Mouse (Mus musculus) MEL (cell line): ENCODE results near the gene Ndrg4.

ENCODE experiments used
- ELF1 ChIP-seq: IDR thresholded peaks from 2 replicates; pipeline ENCODE4 v1.6.1; 2014; ENCODE audit warnings: low read depth, mild to moderate bottlenecking, inconsistent platforms, low read length, improper control_type of control experiment, moderate library complexity
- EP300 ChIP-seq, 2 experiments: IDR thresholded peaks; 2 replicates each; pipeline ENCODE4 v1.6.1; 2011; ENCODE audit warnings: improper control_type of control experiment in 2 of 2, low read length in 2 of 2, low read depth in 1 of 2, mild to moderate bottlenecking in 1 of 2
- MAZ ChIP-seq: IDR thresholded peaks from 2 replicates; pipeline ENCODE4 v1.6.1; 2012; ENCODE audit warnings: low read depth, mild to moderate bottlenecking, inconsistent platforms, low read length, improper control_type of control experiment
- NELFE ChIP-seq: IDR thresholded peaks from 2 replicates; pipeline ENCODE4 v1.6.1; 2011; ENCODE audit warnings: low read depth, low read length, improper control_type of control experiment
- POLR2A ChIP-seq, 2 experiments: IDR thresholded peaks; 2 replicates each; pipeline ENCODE4 v1.6.1; 2011 to 2012; ENCODE audit warnings: low read length in 2 of 2, mild to moderate bottlenecking in 2 of 2, control low read depth in 1 of 2, improper control_type of control experiment in 1 of 2, low read depth in 1 of 2, moderate library complexity in 1 of 2; ENCODE audit not compliant: control insufficient read depth in 1 of 2, insufficient read depth in 1 of 2, poor library complexity in 1 of 2
- UBTF ChIP-seq: IDR thresholded peaks from 2 replicates; pipeline ENCODE4 v1.6.1; 2012; ENCODE audit warnings: low read depth, mild to moderate bottlenecking, inconsistent platforms, low read length, improper control_type of control experiment, moderate library complexity, borderline replicate concordance; ENCODE audit not compliant: insufficient read depth
- ZMIZ1 ChIP-seq: IDR thresholded peaks from 2 replicates; pipeline ENCODE4 v1.6.1; 2012; ENCODE audit warnings: low read depth, mild to moderate bottlenecking, inconsistent platforms, low read length, improper control_type of control experiment, moderate library complexity

DNA sequence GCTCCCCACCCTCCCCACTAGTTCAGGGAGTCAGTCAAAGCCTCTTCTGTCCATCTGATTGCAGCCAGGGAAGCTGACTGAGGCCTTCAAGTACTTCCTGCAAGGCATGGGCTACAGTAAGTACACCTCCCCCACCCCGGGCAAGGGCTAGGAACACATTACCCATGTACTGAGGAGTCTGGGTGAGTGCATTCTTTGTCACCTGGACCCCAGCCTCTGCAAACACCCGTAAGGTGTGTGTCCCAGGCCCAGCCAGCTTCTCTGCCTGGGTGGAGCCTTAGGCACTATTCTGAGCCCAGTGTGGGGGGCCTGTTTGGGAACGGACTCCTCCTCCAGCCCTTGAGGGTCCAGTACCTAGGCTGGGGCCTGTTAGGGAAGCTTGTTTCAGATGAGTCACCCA lies 34.2 kb downstream of the Ndrg4 start:
- TF ChIP-seq EP300 (IDR thresholded peaks at IDR 0.05; ENCODE audit: low read depth in 1 of 2, low read length in 2 of 2) (no peak), NELFE (no peak), UBTF (no peak), ELF1 (no peak), POLR2A (IDR thresholded peaks at IDR 0.05; ENCODE audit: control insufficient read depth in 1 of 2, insufficient read depth in 1 of 2, low read depth in 1 of 2, low read length in 2 of 2, poor library complexity in 1 of 2) (no peak), MAZ (no peak), ZMIZ1 (no peak)
